Mouse (Mus musculus): ENCODE measurements around the gene Zmynd10.
"Not testable (repeated sequence)": the region's sequence is repeated elsewhere in the genome, so short reads cannot be mapped to it uniquely, and the experiment has no call there.

The Zmynd10 gene

DNA sequence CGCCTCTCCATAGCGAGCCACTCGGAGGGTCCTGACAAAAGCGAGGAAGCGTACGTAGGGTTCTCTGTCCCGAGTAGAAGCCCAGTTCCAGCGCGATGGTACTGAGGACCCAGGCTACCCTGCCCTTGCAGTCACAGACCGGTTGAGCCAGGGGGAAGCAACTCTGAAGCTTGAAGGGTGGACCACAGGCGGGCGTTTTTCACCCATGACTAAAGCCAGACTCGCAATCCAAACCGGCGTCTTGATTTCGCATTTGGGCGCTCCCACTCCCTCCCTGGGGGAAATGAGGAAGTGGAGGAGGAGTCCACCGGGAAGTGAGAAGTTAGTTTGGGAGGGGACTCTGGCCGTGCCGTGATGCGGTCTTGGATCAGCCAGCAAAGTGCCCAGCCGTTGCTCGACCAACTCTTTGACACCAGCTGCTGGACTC is 7.9 kb downstream of the Zmynd10 start:
- no peak for DNase-seq (ENCODE audit: low read depth, low spot score)

DNA sequence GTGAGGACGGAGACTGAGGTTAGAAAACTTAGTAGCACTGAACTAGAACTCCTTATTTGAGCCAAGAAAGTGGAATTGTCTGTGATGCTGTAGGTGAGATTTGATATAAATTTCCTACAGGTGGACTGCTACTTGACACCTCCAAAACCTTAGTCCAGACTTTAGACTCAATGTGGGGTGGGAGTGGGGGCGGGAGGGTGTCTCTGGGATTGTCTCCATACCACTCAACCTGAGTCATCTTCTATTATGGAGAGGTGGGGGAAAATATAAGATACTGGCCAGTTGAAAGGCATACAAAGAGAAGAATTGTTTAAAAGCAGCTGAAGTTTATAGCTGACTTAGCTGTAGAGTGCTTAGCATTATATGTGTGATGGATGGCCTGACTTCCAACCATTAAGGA is 8.6 kb downstream of the Zmynd10 start:
- DNase-seq (ENCODE audit: low read depth, low spot score), result no peak

DNA sequence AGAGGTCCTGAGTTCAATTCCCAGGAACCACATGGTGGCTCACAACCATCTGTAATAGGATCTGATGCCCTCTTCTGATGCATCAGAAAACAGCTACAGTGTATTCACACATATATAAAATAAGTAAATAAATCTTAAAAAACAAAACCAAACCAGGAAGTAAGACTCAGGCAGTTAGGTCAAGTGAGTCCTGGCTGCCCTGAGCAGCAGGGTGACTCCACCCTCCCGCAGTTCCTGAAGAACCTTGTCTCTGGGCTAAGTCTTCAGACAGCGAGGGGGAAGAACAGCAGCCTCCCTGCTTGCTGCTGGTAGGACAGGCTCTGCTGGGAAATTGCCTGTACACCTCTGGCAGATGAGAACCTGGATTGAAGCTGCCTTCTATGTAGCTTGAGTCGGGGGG is 9.2 kb downstream of the Zmynd10 start:
- no peak for DNase-seq (ENCODE audit: low read depth, low spot score)

DNA sequence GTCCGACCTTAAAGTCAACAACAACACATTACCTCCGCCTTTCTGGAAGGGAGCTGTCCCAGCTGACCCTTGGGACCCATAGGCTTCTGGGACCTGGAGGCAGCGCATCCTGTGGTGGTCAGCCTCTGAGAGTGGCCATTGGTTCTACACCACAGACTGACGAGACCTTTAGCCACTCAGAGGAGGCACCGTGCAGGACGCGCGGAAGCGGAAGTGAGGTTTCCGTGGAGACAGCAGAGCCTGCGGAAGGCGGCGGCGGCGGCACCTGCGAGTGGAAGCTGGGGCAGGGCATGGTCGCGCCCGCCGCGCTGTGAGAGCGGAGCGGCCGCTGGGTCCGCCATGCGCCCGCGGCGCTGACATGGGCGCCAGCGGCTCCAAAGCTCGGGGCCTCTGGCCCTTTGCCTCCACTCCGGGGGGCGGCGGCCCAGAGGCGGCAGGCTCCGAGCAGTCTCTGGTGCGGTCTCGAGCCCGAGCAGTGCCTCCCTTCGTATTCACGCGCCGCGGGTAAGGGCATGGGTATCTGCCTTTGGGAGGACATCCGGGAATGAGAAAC is 16.0 kb downstream of the Zmynd10 start, which contains the start of gene Tusc2:
Gene Tusc2 (plus strand): TSS at position 227 of the 553 bp plus-strand sequence.
- DNase-seq (ENCODE audit: low read depth, low spot score), result peak; percentile 89

DNA sequence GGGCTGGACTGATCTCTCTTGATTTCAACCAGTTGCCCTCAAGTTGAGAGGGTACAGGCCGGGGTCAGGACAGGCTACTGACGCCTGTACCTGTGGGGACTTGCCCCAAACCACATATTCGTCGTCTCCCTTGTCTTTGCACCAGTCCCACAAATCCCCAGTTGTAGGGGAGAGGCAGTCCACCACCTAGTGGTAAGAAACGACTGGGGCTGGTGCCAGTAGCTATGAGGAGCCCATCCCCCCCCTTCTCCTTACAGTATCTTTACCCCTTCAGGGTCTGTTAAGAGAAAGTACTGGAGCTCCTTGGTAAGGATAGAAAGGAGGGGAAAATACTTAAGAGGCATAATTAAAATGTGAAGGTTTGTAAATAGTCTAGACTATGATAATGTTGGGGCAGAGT is 18.5 kb downstream of the Zmynd10 start:
- DNase-seq (ENCODE audit: low read depth, low spot score), result not testable (repeated sequence)

DNA sequence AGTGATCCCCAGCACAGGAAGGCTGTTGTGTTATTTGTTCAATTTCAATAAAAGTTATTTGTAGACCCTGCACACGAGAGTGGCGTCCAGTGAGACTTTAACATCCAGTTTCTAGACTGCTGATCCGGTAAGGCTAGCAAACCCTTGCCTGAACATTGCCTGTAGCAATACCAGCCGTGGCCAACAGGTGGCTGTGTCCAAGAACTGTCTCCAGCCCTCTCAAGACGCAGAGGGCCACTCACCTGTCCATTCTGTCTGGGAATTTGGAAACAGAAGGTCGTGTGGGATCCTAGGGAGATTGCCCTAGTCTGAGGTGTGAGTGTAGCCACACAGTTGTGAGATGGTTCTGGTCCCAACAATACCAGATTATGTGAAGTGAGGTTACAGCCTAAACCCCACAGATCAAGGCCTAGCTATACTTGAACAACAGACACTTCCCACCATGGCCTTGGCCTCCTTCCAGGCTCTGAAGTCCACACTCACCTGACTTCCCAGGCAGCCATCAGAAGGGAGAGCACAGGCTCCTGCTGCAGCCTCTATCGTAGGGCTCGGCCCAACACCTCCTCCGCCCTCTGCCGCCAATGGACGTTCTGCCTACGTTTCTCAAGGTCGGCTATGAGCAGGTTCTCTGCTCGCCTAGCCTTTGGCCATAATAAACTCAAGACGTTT is 19.1 kb downstream of the Zmynd10 start:
- no peak for DNase-seq (ENCODE audit: low read depth, low spot score)

DNA sequence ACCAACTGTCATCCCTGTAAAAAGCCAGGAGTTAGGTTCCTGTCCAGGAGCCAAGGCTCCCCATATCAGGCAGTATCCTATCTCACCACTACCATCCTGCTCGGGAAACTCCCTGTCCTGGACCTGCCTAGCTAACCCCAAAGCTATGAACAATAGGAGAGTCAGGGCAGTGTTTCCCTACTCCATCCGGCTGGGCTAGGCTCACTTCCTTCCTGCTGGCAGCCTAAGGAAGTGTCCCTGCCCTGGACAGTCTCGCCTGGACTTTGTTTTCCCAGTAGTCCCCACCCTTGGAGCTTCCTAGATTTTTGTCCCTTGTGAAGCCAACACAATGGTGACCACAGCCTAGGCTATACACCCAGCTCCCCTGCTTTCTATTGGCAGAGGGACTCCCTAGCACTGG is 19.8 kb downstream of the Zmynd10 start:
- no peak for DNase-seq (ENCODE audit: low read depth, low spot score)

DNA sequence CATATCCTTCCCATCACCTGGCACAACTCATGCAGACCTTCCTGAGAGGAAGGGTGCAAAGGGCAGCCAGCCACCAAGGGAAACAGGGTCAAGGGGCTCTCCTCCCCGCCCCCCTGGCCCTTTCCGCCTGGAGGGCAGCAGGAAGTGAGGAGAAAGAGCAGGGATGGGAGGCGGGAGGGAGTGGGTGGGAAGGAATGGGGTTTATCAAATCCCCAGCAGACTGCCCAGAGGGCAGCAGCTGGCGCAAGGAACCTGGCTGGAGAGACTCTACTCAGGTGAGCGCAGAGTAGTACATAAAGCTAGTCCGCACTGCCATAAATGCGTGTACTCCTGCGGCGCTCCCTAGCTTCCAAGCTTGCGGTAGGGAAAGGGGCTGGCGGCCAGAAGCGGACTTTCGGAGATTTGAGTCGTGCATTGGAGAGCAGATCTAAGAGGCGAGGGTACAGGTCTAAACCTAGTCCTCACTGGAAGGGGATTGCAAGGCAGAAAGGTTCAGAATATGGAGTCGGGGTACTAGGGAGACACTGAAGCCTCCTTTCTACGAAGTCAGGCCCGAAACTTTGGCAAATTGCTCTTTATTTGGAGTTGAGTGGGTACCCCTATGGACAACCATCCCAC is 20.7 kb downstream of the Zmynd10 start, which contains the start of gene Hyal2:
Gene Hyal2 (plus strand): TSS at position 244 of the 618 bp plus-strand sequence.
- DNase-seq (ENCODE audit: low read depth, low spot score), result no peak

DNA sequence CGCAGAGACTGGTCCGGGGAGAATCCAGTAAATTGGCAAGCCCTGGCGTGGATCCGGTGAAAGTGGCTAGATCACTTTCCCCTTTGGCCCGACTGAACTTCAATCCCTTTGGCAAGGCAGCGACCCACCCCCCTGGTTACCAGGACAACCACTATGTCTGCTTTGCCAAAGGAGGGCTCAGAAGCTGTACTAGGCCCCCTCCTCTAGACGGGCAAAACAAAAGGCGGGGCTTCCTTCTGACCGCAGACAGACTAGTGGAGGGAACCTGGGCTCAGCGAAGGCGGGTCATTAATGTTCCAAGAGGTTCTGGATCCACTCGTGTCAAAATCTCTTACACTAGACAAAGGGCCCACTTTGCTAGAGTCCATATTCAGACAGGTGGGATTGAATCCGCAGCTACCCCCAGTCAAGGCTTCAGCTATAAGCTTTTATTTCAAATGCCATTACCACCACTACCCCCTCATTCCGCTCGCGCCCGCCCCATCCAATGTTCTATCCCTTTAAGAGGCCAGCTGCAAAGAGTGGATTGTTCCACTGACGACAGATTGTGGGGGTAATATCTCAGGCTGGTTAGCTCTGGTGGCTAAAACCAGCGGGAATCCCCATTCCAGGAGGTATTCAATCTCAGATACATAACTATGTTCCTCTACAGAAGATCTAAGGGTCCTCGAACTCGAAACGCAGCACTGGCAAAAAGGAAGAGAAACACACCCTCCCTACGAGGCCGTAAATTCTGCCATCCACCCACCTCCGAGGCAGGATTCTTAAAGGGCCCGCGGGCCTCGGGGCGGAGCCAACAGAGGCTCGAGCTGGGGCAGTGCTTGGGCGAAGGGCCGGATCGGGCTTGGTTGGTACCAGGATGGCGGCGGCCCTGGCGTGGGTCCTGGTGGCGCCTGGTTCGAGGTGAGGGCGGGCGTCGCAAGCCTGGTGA is 21.5 kb downstream of the Zmynd10 start:
- DNase-seq (ENCODE audit: low read depth, low spot score), result peak; percentile 63

DNA sequence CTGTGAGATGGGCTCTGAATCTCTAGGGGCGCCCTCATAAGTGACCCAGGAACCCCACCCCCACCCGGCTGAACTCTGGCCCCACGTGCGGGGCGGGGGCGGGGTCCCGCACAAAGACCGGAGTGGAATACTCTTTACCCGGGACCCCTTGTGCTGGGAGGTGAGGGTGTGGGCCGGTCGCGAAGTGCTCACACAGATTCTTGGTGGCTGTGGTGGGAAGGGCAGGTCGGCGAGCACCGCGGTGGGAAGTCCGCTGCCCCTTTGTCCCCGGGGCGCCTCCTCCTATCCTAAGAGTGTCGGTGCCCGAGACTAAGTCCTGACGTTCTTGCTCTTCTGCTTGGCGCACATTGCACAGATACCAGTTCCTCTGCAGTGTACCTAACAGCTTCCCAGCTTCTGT is 22.2 kb downstream of the Zmynd10 start:
- no peak for DNase-seq (ENCODE audit: low read depth, low spot score)

DNA sequence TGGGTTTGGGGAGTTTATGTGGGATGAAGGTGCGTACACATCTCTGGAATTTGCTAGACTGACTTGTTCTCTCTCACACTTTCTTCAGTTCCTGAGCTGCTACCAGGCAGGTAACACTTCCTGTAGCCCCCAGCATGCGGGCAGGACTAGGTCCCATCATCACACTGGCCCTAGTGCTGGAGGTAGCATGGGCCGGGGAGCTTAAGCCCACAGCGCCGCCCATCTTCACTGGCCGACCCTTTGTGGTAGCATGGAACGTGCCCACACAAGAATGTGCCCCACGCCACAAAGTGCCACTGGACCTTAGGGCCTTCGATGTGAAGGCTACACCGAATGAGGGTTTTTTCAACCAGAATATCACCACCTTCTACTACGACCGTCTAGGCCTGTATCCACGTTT is 22.9 kb downstream of the Zmynd10 start:
- DNase-seq (ENCODE audit: low read depth, low spot score), result no peak

DNA sequence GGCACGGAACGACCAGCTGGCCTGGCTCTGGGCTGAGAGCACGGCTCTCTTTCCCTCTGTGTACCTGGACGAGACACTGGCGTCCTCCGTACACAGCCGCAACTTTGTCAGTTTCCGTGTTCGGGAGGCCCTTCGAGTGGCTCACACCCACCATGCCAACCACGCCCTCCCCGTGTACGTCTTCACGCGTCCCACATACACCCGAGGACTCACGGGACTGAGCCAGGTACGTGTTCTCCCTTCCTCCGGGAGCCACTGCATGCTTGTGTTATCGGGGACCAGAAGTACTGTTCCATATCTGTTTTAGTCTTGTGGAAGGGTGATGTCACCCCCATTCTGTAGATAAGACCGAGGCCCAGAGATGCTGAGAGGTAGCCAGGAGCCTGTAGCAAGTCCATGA is 23.7 kb downstream of the Zmynd10 start:
- no peak for DNase-seq (ENCODE audit: low read depth, low spot score)

DNA sequence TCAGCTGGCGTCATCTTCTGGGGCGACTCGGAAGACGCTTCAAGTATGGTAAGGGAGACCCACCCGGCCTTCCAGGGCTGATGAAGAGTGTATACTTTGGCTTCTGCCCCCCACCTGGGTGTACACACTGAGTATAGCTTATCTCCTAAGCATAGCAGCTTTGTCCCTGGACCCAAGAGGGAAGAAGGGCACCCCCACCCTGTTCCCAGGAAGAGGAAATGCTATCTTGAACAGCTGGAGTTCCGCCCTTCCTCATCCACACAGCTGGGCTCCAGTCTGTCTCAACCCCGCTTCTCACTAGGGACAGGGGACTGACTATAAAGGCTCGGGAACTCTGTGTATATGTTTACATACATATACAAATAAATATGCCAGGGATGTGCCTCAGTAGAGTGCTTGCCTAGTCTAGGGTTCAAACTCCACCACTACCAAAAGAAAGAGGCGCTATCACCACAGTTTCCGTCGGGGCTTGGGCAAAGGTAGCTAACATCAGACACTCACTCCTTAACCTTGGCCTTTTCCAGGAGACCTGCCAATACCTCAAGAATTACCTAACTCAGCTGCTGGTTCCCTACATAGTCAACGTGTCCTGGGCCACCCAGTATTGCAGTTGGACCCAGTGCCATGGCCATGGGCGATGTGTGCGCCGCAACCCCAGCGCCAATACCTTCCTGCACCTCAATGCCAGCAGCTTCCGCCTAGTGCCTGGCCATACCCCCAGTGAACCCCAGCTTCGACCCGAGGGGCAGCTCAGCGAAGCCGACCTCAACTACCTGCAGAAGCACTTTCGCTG is 24.6 kb downstream of the Zmynd10 start:
- no peak for DNase-seq (ENCODE audit: low read depth, low spot score)

DNA sequence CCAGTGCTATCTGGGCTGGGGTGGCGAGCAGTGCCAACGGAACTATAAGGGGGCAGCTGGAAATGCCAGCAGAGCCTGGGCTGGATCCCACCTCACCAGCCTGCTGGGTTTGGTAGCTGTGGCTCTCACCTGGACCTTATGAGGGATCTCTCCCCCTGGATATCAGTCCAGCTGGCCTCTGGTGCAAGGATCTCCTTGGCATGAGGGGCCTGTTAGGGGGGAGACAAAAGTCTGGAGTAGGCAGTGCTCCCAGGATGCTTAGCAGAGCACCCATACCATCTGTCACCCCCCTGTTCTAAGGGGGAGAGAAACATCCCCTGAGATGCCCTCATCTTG is 25.2 kb downstream of the Zmynd10 start:
- no peak for DNase-seq (ENCODE audit: low read depth, low spot score)

DNA sequence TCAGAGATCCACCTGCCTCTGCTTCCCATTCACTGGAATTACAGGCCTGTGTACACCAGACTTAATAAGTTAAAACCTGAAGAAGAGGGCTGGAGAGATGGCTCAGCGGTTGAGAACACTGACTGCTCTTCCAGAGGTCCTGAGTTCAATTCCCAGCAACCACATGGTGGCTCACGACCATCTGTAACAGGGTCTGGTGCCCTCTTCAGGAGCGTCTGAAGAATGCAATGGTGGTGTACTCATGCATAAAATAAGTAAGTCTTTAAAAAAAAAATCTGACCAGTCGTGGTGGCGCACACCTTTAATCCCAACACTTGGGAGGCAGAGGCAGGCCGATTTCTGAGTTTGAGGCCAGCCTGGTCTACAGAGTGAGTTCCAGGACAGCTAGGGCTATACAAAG is 26.7 kb downstream of the Zmynd10 start:
- not testable (repeated sequence) for DNase-seq (ENCODE audit: low read depth, low spot score)

DNA sequence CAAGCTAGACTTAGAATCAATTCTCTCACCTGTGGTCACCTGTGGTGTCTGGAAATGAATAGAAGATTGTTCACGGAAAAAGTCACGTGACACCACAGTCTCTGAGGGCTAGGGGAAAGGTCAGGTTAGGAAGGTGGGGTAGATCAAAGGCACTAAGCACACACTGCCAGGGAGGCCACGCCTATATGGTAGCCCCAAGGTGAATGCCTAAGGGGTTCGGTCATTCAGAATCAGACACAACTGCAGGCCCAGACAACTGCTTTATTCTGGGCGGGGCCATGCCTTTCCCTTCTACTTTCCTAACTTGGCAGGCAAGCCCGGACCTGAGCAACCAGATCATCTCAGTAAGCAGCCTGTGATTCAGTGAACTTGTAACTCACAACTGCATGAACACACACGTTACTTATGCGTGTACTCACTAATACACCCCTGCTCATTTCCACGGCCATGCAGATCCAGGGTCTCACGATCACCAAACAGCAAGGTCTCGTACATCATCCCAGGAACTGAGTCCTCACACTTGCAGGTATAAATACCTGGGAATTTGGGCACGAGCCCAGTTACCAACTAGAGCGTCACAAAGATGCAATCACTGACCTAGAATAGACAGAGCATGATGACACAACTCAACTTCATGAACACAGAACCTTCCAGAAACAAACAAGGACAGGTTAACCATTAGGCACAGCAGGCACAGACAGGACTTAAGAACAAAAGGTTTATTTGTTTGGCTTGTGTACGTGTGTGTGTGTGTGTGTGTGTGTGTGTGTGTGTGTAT is 28.7 kb downstream of the Zmynd10 start:
- no peak for DNase-seq (ENCODE audit: low read depth, low spot score)

DNA sequence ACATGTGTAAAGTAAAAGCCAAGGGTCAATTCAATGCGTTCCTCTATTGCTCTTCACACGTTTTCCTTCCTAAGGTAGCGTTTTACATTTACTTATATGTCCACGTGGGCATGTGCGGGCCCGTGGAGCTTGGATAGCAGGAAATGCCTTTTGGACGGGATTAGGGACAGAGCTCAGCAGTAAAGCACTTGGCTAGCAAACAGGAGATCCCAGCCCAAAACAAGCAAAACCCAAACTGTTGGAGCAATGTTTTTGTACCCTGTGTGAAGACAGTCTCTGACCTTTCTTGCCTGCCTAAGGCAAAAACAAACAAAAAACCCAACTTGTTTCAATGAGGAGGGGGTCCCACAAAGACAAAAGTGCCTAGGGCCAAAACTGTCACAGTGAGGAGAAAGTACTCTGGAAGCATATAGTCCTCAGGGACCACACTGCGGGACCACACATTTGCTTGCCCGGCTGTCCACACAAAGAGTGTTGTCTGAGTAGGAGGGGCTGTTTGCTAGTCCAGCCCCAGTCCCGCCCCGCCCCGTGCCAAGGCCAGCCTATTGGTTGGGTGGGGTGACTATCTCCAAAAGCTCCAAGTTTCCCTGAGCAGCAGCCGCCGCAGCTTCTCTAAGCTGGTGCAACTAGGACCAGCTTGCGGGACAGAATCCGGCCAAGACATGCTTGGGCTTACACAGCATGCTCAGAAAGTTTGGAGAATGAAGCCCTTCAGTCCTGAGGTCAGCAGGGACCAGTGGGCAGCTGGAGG is 29.4 kb downstream of the Zmynd10 start, which contains the start of gene Hyal1:
Gene Hyal1 (plus strand): TSS at position 571 of the 751 bp plus-strand sequence.
- no peak for DNase-seq (ENCODE audit: low read depth, low spot score)

DNA sequence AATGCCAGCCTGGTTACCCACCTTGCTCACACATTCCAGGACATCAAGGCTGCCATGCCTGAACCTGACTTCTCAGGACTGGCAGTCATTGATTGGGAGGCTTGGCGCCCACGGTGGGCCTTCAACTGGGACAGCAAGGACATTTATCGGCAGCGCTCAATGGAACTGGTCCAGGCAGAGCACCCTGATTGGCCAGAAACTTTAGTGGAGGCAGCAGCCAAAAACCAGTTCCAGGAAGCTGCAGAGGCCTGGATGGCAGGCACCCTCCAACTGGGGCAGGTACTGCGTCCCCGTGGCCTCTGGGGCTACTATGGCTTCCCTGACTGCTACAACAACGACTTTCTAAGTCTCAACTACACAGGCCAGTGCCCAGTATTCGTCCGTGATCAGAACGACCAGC is 30.8 kb downstream of the Zmynd10 start:
- no peak for DNase-seq (ENCODE audit: low read depth, low spot score)

DNA sequence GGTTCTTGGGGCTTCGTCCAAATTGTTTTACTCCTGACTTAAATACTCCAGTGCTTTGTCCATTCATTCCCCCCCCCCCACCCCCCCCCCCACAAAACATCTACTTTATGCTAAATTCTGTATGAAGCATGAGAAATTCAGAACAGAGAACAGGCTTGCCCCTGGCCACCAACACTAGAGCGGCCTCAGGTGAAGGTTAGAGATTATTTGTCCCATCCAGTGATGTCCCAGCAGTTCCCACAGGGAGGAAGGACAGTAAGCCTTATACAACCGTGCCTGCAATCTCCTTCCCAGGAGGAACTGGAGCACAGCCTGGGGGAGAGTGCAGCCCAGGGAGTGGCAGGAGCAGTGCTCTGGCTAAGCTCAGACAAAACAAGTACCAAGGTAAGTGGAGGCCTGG is 31.5 kb downstream of the Zmynd10 start, which contains the start of gene Naa80:
Gene Naa80 (plus strand): TSS at position 301 of the 400 bp plus-strand sequence.
- no peak for DNase-seq (ENCODE audit: low read depth, low spot score)

All from retina, adult 2 months (tissue).